Mouse (Mus musculus) limb, embryonic 13.5 days (tissue): Measurements from ENCODE around the gene Gstt1. TPM values are rescaled to one million over a fixed set of nuclear protein-coding genes. Genes with fewer than 3 reads are reported as not detected.

Source experiments
- ATAC-seq: fragments of 200-750 bp; cut with Nextera tagmentation; 2 replicates; pipeline ENCODE4 v1.8.0; 2017; ENCODE audit warnings: low read depth, moderate number of reproducible peaks, moderate TSS enrichment; ENCODE audit not compliant: low FRiP score
- H3K27ac ChIP-seq: fragments of 300-500 bp; sonication (generic); 2 replicates; pipeline ENCODE4 v1.5.1; 2015; ENCODE audit warnings: inconsistent platforms, mild to moderate bottlenecking, moderate library complexity
- H3K27me3 ChIP-seq: fragments of 300-500 bp; sonication (generic); 2 replicates; pipeline ENCODE4 v1.6.1; 2015; ENCODE audit warnings: mild to moderate bottlenecking, inconsistent platforms
- H3K36me3 ChIP-seq: fragments of 300-500 bp; sonication (generic); 2 replicates; pipeline ENCODE4 v1.6.1; 2015; ENCODE audit warnings: inconsistent platforms, mild to moderate bottlenecking, moderate library complexity
- H3K4me1 ChIP-seq: fragments of 300-500 bp; sonication (generic); 2 replicates; pipeline ENCODE4 v1.6.1; 2015; ENCODE audit warnings: inconsistent platforms
- H3K4me2 ChIP-seq: fragments of 300-500 bp; sonication (generic); replicated peaks from 2 replicates; pipeline ENCODE4 v1.6.1; 2015; ENCODE audit warnings: inconsistent platforms, mild to moderate bottlenecking, moderate library complexity
- H3K4me3 ChIP-seq: fragments of 300-500 bp; sonication (generic); 2 replicates; pipeline ENCODE4 v1.5.1; 2015; ENCODE audit warnings: moderate library complexity, mild to moderate bottlenecking, inconsistent platforms
- H3K9ac ChIP-seq: fragments of 300-500 bp; sonication (generic); 2 replicates; pipeline ENCODE4 v1.6.1; 2015; ENCODE audit warnings: mild to moderate bottlenecking, inconsistent platforms
- H3K9me3 ChIP-seq: fragments of 300-500 bp; sonication (generic); 2 replicates; pipeline ENCODE4 v1.6.1; 2016; ENCODE audit warnings: inconsistent platforms
- WGBS: fragments of 180-500 bp; shearing (Covaris S2); methylation state at CpG from one replicate; pipeline ENCODE4 v1.1.7; 2015; 5-methylcytosine and 5-hydroxymethylcytosine counted together
- polyA plus RNA-seq: library from polyadenylated mRNA; unstranded; fragments of >200 nt; fragmentation: Nextera tagmentation; extraction: Ambion mirVana; gene quantifications from 2 replicates; pipeline ENCODE4 v1.2.1, GENCODE M21; 2015

Gstt1 gene
- polyA plus RNA-seq, 1 experiment from 2014 or later = 16.3 TPM

DNA sequence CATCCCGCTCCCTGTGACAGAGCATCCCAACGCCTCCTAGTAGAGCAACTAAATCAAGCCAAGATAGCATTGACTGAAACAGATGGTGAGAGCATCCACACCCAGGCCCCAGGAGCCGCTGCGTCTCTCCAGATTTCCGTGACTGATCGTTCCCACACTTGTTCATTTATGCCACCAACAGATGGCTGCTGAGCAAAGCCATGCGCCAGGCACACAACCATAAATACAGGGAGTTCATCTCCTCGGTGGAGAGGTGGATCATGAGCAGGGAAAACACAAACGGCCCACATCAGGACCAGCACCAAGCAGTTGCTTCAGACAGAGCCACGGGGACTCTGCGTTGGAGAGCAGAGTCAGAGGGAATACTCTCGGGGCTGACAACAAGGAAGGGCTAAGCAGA, 55.0 kb downstream of the Gstt1 start:
- 91% methylated on average over 12 of the region's 12 CpGs for WGBS
- peaks cover 96% of the 10 kb centered on the region for H3K36me3 ChIP-seq
- ATAC-seq = no peak
- H3K27ac ChIP-seq = no peak overlapping the region
- H3K9me3 ChIP-seq = no peaks in the 10 kb centered on the region
- H3K9ac ChIP-seq = no peak overlapping the region
- no peaks in the 10 kb centered on the region for H3K27me3 ChIP-seq
- H3K4me3 ChIP-seq = no peak overlapping the region
- no peaks in the 10 kb centered on the region for H3K4me1 ChIP-seq
- no peak overlapping the region for H3K4me2 ChIP-seq

DNA sequence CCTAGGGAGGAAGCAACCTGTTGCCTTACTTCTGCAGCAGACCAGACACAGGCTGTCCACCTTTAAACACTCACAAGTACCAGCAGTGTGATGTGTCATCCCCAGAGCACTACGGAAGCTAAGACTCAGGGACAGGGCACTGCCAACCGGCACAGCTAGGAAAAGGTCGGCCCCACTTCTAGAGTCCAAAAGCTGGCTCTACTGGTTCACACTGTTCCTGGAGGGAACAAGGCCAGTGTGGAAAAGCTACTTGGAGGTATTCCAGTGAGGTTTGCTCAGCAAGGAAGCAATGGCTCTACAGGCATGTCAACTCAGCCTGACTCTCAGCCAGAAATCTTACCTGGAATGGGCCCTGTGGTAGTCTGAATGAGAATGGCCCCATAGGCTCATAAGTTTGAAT, 57.5 kb downstream of the Gstt1 start:
- no peak overlapping the region for H3K27ac ChIP-seq
- no peak overlapping the region for H3K4me2 ChIP-seq
- WGBS = 91% methylated on average over 3 of the region's 3 CpGs
- H3K9me3 ChIP-seq = no peaks in the 10 kb centered on the region
- ATAC-seq = no peak
- no peak overlapping the region for H3K4me3 ChIP-seq
- no peak overlapping the region for H3K9ac ChIP-seq
- H3K4me1 ChIP-seq = no peaks in the 10 kb centered on the region
- peaks cover 94% of the 10 kb centered on the region for H3K36me3 ChIP-seq
- no peaks in the 10 kb centered on the region for H3K27me3 ChIP-seq

Other genes with a start within 250 kb of the Gstt1 start
- 1.5 and 1.7 TPM in 2 replicates for gene Lrrc75b, start 238.3 kb downstream of the Gstt1 start, polyA plus RNA-seq
- gene Ggt1, start 237.0 kb downstream of the Gstt1 start, polyA plus RNA-seq = 0.57 and 0.75 TPM in 2 replicates
- 1.3 and 1.7 TPM in 2 replicates for gene Ggt5, start 209.2 kb downstream of the Gstt1 start, polyA plus RNA-seq
- gene Susd2, start 154.6 kb downstream of the Gstt1 start, polyA plus RNA-seq = 3.1 TPM in 2 replicates
- gene Cabin1, start 34.2 kb downstream of the Gstt1 start, polyA plus RNA-seq = 30.9 and 32.5 TPM in 2 replicates
- 92.4 and 95.9 TPM in 2 replicates for gene Ddt, start 25.2 kb downstream of the Gstt1 start, polyA plus RNA-seq
- gene Gm20441, start 17.6 kb downstream of the Gstt1 start, polyA plus RNA-seq = 0.86 TPM in 1 of 2 replicates, not detected in the other
- gene Gstt3, start 17.2 kb downstream of the Gstt1 start, polyA plus RNA-seq = 19.6 and 21.5 TPM in 2 replicates
- not detected in 2 replicates for gene Gstt4, start 24.0 kb upstream of the Gstt1 start, polyA plus RNA-seq
- gene Gstt2, start 38.8 kb upstream of the Gstt1 start, polyA plus RNA-seq = 12.7 and 13.8 TPM in 2 replicates
- gene Mif, start 61.7 kb upstream of the Gstt1 start, polyA plus RNA-seq = 1,677 and 1,740 TPM in 2 replicates
- gene Derl3, start 94.8 kb upstream of the Gstt1 start, polyA plus RNA-seq = 3.4 and 3.7 TPM in 2 replicates
- 247 and 248 TPM in 2 replicates for gene Smarcb1, start 123.0 kb upstream of the Gstt1 start, polyA plus RNA-seq
- 9.8 and 11.5 TPM in 2 replicates for gene Chchd10, start 134.5 kb upstream of the Gstt1 start, polyA plus RNA-seq
- 194 and 198 TPM in 2 replicates for gene Mmp11, start 137.9 kb upstream of the Gstt1 start, polyA plus RNA-seq
- gene Gm867, start 142.1 kb upstream of the Gstt1 start, polyA plus RNA-seq = 0.15 TPM in 1 of 2 replicates, not detected in the other
- gene Vpreb3, start 144.5 kb upstream of the Gstt1 start, polyA plus RNA-seq = 0.33 and 0.66 TPM in 2 replicates
- 0.11 TPM in 1 of 2 replicates, not detected in the other for gene Gm5134, start 155.9 kb upstream of the Gstt1 start, polyA plus RNA-seq
- 22.1 and 22.5 TPM in 2 replicates for gene Zfp280b, start 234.1 kb upstream of the Gstt1 start, polyA plus RNA-seq